Mouse (Mus musculus) stomach, postnatal 0 days (tissue): ENCODE measurements around the gene Agtpbp1.

Experiments
- CTCF ChIP-seq: IDR thresholded peaks from 2 replicates; pipeline ENCODE4 v1.5.1; 2016; ENCODE audit warnings: antibody characterized with exemption, low read depth, mild to moderate bottlenecking, moderate library complexity
- EP300 ChIP-seq: optimal IDR thresholded peaks from 2 replicates; pipeline ENCODE3; 2016; ENCODE audit warnings: antibody characterized with exemption

DNA sequence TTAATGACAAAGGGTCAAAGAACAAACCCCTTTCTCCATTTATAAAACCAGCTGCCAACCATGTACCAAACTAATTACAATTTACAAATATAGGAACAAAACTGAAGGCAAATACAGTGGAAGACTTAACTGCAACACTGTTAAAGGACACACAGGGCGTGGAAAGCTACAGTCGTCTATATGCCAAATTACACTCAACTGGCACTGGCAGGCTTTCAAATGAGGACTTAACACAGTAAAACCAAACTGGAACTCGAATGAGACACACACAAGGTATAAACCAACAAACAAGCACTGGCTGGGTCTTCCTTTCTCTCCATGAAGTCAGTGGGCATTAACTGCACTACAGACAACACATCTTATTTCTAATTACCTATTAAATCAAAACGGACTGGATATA is 94.3 kb downstream of the Agtpbp1 start:
- no peak for TF ChIP-seq CTCF
- TF ChIP-seq EP300, result no peak
